Mouse (Mus musculus) frontal cortex, postnatal 25 days (tissue): ENCODE data around the gene Slc28a2.
"Not testable (repeated sequence)": the region's sequence is repeated elsewhere in the genome, so short reads cannot be mapped to it uniquely, and the experiment has no call there.

Experiments
- DNase-seq, 2 experiments: peaks; one replicate each; pipeline ENCODE4 v3.0.0; 2022; ENCODE audit warnings: low spot score in 2 of 2

Slc28a2 gene

GRCm38 (mm10) chr2:122426200-122426599, at the start of gene Slc28a2:
Slc28a2 (plus strand) TSS chr2:122426477.
- not testable (repeated sequence) for DNase-seq

DNA sequence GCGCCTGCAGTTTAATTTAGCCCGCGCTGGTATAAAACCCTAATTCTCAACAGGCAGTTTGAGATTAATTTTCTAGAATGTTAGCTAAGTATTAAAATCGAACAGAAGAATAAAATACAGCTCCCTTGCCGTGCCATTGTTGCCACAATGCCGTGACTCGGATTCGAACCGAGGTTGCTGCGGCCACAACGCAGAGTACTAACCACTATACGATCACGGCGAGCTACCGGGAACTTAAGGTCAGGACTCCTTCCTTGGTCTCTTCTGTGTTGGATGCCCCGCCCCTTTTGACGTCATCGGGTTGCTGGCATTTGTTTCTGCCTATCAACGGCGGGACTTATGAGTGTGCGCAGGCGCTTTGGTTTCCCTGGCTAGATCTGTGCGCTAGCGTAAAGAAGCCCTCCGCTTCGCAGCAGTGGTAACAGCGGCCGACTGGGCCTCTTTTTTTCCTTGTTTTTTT, 49.0 kb upstream of the Slc28a2 start:
- DNase-seq, result peak; percentile 100

DNA sequence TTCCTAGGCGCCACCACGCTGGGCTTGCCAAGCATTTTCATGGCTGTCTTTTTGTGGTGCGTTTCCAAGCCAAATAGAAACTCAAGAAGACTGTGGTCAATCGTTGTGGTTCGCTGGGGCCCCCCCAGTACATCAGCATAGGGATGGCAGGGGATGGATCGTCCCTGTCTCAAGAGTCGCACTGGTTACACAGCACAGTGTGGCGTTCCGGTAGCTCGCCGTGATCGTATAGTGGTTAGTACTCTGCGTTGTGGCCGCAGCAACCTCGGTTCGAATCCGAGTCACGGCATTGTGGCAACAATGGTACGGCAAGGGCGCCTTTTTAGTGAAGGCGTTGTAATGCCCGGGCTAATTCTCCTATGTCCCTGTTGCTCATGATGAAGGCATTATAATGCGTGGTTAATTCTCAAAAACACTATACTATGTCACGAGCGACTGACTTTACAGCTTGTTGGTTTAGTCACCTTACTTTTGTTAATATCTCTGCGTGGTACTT, 48.5 kb upstream of the Slc28a2 start:
- DNase-seq, result peak; percentile 67 to 74

DNA sequence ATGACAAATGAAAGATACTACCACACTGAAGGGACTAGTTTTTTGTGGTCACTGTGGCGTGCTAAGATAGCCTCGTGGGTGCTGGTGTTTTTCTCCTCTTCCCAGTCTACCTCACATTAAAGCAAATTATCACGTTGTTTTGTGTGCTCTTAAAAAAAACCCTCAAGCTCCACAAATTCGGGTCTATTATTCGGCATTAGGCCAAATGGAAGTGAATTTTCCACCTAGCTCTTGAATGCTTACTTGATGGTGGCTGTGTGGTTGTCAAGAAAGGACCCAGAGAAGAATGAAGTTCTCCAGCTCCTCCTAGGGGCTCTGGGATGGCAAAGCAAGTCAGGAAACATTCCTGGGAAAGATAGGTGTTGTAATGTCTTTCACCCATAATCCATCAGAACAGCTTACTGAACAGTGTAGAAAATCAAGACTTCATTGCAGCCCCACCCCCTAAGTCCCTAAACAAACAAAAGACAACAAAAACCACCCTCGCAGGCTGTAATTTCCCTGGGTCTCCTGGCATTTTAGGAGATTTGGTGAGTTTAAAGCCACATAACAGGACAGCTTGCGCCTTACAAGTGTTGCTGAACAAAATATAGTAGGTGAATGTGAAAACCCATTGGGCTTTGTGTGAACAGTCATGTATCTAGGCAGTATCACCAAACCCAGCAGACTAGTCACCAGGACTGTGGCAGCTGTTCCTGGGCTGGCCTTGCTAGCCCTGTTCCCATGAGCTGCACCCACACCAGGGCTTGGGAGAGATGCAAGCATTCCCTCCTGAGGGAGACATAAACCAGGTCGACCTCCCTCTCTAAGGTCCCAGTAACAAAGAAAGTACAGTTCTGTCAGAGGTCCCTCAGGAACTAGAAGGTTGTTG, 47.6 kb upstream of the Slc28a2 start:
- no peak for DNase-seq

- no peak for DNase-seq
Observed at GRCm38 (mm10) chr2:122379292-122379650, 47.0 kb upstream of the Slc28a2 start.

DNA sequence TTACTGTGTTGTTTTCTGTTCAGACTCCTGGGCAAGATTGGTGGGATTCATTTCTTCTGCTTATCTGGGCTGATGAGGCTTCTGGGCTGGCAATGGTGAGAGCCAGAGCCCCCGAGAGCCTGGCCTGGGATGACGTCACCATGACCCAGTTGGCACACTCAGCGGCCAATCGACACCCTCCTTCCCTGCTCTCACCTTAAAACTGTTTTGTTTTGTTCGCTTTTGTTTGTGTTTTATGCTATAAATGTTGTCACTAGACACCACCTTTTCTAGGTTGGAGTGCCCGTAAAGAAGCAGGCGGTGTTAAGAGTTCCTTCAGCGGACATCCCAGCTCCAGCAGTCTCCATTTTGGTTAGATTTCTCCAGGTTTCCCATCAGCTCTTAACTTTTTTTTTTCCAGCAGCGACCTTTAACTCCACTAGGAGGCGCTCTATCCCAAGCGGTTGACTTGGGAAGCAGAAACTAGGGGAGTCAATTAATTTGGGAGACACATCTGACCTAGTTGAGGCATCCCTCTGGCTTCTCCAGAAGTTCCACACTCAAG, 45.4 kb upstream of the Slc28a2 start:
- no peak for DNase-seq

DNA sequence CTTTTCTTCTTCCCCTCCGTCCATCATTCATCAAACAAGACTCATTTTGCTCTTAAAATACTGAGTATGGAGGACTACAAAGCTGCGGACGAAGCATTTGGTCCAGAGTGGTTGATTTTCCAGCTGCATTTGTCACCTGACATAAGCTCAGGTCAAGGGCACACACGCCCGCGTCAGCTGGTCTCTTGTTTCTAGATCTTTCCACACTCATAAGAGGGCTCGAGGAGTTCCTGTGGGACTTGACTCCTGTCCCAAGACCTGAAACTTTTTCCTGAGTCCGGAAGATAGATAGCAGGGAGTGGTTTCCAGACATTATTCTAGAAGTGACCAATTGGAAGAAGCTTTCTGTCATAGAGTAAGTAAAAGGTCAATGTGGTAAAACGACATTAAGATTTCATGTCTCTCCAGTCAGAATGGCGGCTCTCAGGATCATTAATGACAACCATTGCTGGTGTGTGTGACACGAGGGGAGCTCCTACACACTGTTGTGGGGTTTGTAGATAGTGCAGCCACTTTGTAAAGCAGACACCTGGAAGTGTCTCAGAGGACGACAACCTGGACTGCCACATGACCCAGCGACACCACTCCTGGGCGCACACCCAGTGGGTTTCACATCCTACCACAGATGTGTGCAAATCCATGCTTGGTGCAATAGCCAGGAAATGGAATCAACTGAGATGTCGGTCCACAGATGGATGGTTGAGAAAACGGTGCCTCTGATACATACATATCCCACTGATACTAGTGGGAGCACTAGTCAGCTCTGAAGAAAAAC, 44.8 kb upstream of the Slc28a2 start:
- DNase-seq, result no peak

GRCm38 (mm10) chr2:122382121-122382520, 44.2 kb upstream of the Slc28a2 start:
- no peak for DNase-seq

DNA sequence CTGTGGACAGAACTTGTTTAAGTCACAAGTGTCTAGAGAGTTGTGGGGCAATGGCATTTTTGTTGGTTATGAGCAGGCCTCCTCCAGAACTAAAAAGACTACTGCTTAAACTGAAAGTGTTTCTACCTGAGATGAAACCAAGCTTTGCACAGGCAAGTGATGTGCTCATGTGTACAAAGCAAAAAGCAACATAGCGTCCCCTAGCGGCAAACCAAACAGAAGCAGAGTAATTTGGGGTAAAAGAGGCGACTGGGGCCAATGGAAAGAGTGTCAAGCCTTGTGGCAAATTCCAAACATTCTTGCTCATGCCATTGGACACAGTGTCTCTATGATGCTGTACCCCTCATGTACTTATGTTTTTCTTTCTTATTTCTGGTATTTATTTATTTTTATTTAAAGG, 41.2 kb upstream of the Slc28a2 start:
- DNase-seq, result no peak

DNA sequence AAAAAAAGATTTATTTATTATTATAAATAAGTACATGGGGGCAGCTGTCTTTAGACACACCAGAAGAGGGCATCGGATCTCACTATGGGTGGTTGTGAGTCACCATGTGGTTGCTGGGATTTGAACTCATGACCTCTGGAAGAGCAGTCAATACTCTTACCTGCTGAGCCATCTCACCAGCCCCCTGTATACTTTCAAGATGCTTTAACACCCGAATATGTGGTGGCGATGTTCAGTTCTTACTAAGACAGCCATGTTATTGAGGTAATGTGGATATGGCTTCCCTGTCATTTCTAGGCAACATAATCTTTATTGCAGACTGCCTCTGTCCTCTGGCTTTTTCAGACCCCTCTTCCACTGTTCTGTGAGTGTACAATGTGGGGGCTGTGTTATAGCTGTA, 39.1 kb upstream of the Slc28a2 start:
- DNase-seq, result not testable (repeated sequence)

DNA sequence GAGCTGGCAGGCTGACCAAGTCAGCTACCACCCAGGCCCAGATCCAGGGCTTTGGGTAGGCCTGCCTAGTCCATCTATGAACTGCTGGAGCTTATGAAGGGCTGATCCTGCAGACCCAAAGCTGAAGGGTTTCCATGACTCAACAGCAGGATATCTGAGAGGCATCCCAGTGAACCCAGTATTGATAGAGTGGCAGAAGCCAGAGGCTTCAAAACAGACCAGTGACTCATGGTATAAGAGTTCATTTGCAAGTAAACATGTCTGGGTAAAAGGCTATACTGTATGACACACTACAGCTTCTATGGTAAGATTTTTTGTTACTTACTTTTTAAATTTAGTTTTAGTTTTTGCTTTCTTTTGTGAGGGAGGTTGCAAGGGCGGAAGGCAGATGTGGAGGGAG, 30.1 kb upstream of the Slc28a2 start:
- no peak for DNase-seq

- no peak for DNase-seq
Observed at GRCm38 (mm10) chr2:122407607-122408006, 18.7 kb upstream of the Slc28a2 start.

DNA sequence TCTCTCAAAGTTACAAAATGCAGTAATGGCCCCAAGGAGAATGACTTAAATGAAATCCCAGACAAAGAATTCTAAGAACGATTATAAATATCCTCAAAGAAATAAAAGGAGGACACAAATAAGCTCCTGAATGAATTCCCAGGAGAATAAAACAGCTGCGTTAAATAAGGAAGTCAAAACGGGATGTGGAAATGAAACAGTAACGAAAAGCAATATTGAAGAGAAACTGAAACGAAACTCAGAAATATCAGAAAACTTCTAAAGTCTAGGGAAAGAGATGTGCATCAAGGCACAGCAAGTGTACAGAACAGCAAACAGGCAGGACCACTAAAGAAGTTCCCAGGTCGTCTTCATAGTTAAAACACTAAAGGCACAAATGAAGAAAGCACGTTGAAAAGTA, 17.3 kb upstream of the Slc28a2 start:
- no peak for DNase-seq

DNA sequence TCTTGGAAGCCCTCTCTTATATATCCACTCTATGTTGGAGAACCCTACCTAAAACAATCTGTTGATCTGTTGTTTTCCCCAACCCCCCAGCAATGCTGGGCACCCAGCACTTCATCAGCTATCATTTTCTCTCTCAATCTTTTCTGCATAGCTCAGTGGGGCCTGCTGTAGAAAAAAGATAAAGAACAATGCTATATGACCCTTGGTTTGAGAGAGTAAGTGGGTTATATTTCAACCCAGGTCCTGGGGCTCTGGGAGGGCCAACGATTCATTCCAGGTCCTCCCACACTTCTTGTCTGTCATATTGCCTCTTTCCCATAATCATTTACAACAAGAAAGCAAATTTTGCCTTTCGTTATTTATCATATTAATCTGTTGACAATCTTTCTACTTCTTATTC, 368 bp downstream of the Slc28a2 start:
- not testable (repeated sequence) for DNase-seq

DNA sequence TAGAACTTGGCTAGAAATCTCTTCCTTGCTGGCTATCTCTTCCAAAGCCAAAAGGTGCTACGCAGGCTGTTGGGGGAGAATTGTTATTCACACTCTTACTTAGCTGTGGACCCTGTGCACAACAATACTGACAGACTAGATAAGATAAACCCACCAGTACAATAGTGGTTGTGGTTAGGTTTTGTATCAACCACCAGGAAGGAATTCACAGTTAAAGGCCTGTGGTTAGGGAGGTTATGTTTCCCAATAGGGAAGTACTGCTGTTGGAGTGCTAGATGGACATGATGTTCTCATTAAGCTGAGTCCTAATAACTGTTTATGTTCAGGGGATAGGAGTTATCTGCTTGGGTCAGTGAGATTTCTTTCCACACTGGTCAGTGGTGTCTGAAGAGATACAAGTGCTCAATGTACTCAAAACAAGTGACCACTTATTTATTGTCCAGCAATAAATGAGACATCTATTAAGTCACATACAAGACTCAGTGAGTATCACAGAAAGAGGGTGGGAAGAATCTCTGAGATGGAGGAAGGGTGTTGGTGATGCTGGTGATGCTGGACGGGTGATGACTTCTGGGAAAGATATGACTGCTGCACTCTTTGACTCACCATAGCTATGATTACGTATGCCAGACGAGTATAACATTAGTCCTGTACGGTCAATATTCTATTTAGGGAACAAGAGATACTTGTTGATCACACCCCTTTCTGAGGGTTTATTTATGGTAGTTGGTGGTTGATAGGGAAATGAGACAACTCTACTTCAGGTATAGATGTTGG, 12.6 kb downstream of the Slc28a2 start:
- DNase-seq, result not testable (repeated sequence)

DNA sequence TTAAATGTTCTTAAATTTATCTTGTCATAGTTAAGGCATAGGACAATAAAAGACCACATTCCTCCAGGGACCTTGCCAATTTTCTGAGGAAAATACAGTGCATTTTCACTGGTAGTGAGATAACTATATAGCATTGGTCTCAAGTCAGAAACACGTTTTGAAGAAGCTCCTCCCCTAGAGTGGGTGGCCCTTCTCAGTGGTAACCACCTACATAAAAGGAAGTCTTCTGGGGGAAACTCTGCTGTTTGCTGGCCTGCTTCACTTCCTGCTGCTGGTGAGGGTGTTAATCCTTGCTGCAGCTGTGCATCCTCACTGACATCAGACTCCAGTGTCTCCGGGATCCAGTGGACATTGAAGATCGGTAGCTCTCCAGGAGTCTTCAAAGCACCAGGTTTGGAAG, 14.2 kb downstream of the Slc28a2 start:
- not testable (repeated sequence) for DNase-seq

DNA sequence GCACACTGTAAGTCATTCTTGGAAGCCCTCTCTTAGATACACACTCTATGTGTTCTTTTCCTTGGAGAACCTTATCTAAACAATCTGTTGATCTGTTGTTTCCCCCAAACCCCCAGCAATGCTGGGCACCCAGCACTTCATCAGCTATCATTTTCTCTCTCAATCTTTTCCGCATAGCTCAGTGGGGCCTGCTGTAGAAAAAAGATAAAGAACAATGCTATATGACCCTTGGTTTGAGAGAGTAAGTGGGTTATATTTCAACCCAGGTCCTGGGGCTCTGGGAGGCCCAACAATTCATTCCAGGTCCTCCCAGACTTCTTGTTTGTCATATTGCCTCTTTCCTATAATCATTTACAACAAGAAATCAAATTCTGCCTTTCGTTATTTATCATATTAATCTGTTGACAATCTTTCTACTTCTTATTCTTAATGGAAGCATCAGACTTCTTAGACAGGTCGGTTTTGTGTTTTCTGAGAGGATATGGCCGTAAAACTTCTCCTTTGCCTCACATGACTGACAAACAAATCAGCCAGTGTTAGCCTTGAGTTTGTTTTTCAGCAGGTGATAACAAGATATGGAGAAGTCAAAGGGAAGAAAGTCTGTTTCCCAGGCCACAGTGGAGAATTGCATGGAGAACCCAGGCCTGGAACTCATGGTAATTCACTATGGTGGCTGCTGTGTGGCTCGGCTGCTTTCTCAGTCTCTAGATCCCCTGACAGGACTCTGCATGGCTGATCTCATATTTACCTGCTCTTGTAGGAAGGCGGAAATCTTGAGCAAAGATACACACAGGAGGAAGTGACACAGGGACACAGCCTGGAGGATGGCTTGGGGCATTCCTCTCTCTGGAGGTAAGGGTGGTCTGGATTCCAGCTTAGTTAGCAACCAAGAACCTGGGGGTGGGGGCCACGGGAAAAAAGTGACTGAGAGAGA, 15.0 kb downstream of the Slc28a2 start:
- no peak for DNase-seq

- DNase-seq, result no peak
Observed at GRCm38 (mm10) chr2:122450351-122450750, 24.1 kb downstream of the Slc28a2 start.

DNA sequence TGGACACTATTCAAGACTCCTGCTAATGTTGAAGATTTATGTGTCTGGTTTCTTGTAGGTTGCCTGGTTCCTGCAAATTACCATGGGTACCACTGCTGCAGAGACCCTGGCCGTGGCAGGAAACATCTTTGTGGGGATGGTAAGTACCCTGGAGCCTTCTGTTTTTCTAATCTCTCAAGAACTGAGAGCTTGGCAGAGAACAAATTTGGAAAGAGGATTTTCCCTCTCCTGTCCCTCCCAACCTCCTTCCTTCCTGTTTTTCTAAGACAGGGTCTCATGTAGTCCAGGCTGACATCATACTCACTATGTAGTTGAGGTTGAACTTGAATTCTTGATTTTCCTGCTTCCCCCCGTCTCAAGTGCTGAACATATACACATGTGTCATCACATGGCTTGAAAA, 26.1 kb downstream of the Slc28a2 start:
- no peak for DNase-seq

GRCm38 (mm10) chr2:122466901-122467300, 40.6 kb downstream of the Slc28a2 start:
- no peak for DNase-seq
